Mouse (Mus musculus): ENCODE data around the gene Hoxb2.
A peak's percentile ranks its signal among the peaks of the same experiment; 100 is the strongest.

The Hoxb2 gene

GRCm38 (mm10) chr11:96336597-96336996 is 13.7 kb upstream of the Hoxb2 start:
- no peak for DNase-seq (ENCODE audit: low spot score)

- no peak for DNase-seq (ENCODE audit: low spot score)
Measured at GRCm38 (mm10) chr11:96337026-96337425, 13.3 kb upstream of the Hoxb2 start.

- no peak for DNase-seq (ENCODE audit: low spot score)
Measured at GRCm38 (mm10) chr11:96338957-96339855, 11.1 kb upstream of the Hoxb2 start.

- DNase-seq (ENCODE audit: low spot score), result no peak
Measured at GRCm38 (mm10) chr11:96340698-96341365, 9.5 kb upstream of the Hoxb2 start.

- DNase-seq (ENCODE audit: low spot score), result peak; percentile 62
Measured at GRCm38 (mm10) chr11:96341701-96342575, 8.4 kb upstream of the Hoxb2 start.

GRCm38 (mm10) chr11:96342576-96342930 is 7.8 kb upstream of the Hoxb2 start:
- DNase-seq (ENCODE audit: low spot score), result no peak

- no peak for DNase-seq (ENCODE audit: low spot score)
Measured at GRCm38 (mm10) chr11:96343206-96343745, 7.0 kb upstream of the Hoxb2 start.

GRCm38 (mm10) chr11:96344061-96344877 is 6.1 kb upstream of the Hoxb2 start:
- DNase-seq (ENCODE audit: low spot score), result no peak

- no peak for DNase-seq (ENCODE audit: low spot score)
Measured at GRCm38 (mm10) chr11:96344878-96345159, 5.5 kb upstream of the Hoxb2 start.

- no peak for DNase-seq (ENCODE audit: low spot score)
Measured at GRCm38 (mm10) chr11:96345220-96345892, 5.0 kb upstream of the Hoxb2 start.

- no peak for DNase-seq (ENCODE audit: low spot score)
Measured at GRCm38 (mm10) chr11:96345893-96346806, 4.2 kb upstream of the Hoxb2 start.

GRCm38 (mm10) chr11:96346916-96347520 is 3.3 kb upstream of the Hoxb2 start:
- DNase-seq (ENCODE audit: low spot score), result no peak

- no peak for DNase-seq (ENCODE audit: low spot score)
Measured at GRCm38 (mm10) chr11:96347717-96348116, 2.6 kb upstream of the Hoxb2 start.

GRCm38 (mm10) chr11:96348141-96348928 is 2.0 kb upstream of the Hoxb2 start:
- no peak for DNase-seq (ENCODE audit: low spot score)

- no peak for DNase-seq (ENCODE audit: low spot score)
Measured at GRCm38 (mm10) chr11:96348988-96349387, 1.3 kb upstream of the Hoxb2 start.

GRCm38 (mm10) chr11:96349491-96350340 is 609 bp upstream of the Hoxb2 start:
- no peak for DNase-seq (ENCODE audit: low spot score)

- no peak for DNase-seq (ENCODE audit: low spot score)
Measured at GRCm38 (mm10) chr11:96350791-96351190, 466 bp downstream of the Hoxb2 start.

GRCm38 (mm10) chr11:96351312-96351711 is 987 bp downstream of the Hoxb2 start:
- no peak for DNase-seq (ENCODE audit: low spot score)
